Mouse (Mus musculus) embryonic facial prominence, embryonic 12.5 days (tissue): Measurements from ENCODE around the gene Oit3. TPM values are rescaled to one million over a fixed set of nuclear protein-coding genes. Genes with fewer than 3 reads are reported as not detected.
"Not testable (repeated sequence)": the region's sequence is repeated elsewhere in the genome, so short reads cannot be mapped to it uniquely, and the experiment has no call there.

Experiments used
- ATAC-seq: fragments of 200-750 bp; cut with Nextera tagmentation; 2 replicates; pipeline ENCODE4 v1.8.0; 2017; ENCODE audit not compliant: insufficient number of reproducible peaks, insufficient read depth, low FRiP score, low TSS enrichment
- H3K27ac ChIP-seq: fragments of 300-500 bp; sonication (generic); 2 replicates; pipeline ENCODE4 v1.5.1; 2016; ENCODE audit warnings: mild to moderate bottlenecking
- H3K27me3 ChIP-seq: fragments of 300-500 bp; sonication (generic); 2 replicates; pipeline ENCODE4 v1.6.1; 2016; ENCODE audit warnings: mild to moderate bottlenecking, moderate library complexity
- H3K36me3 ChIP-seq: fragments of 300-500 bp; sonication (generic); 2 replicates; pipeline ENCODE4 v1.6.1; 2016; ENCODE audit warnings: mild to moderate bottlenecking
- H3K4me1 ChIP-seq: fragments of 300-500 bp; sonication (generic); 2 replicates; pipeline ENCODE4 v1.6.1; 2016
- H3K4me2 ChIP-seq: fragments of 300-500 bp; sonication (generic); replicated peaks from 2 replicates; pipeline ENCODE4 v1.6.1; 2016; ENCODE audit warnings: mild to moderate bottlenecking, moderate library complexity
- H3K4me3 ChIP-seq: fragments of 300-500 bp; sonication (generic); 2 replicates; pipeline ENCODE4 v1.5.1; 2016; ENCODE audit warnings: mild to moderate bottlenecking
- H3K9ac ChIP-seq: fragments of 300-500 bp; sonication (generic); 2 replicates; pipeline ENCODE4 v1.6.1; 2016; ENCODE audit warnings: mild to moderate bottlenecking, moderate library complexity
- H3K9me3 ChIP-seq: fragments of 300-500 bp; sonication (generic); 2 replicates; pipeline ENCODE4 v1.6.1; 2016; ENCODE audit warnings: mild to moderate bottlenecking, moderate library complexity
- WGBS: fragments of 180-500 bp; shearing (Covaris S2); methylation state at CpG from one replicate; pipeline ENCODE4 v1.1.7; 2016; 5-methylcytosine and 5-hydroxymethylcytosine counted together
- polyA plus RNA-seq: library from polyadenylated mRNA; unstranded; fragments of >200 nt; fragmentation: Nextera tagmentation; extraction: Ambion mirVana; gene quantifications from 2 replicates; pipeline ENCODE4 v1.2.1, GENCODE M21; 2016

The Oit3 gene
- polyA plus RNA-seq, 1 experiment from 2014 or later: 0.69 TPM

DNA sequence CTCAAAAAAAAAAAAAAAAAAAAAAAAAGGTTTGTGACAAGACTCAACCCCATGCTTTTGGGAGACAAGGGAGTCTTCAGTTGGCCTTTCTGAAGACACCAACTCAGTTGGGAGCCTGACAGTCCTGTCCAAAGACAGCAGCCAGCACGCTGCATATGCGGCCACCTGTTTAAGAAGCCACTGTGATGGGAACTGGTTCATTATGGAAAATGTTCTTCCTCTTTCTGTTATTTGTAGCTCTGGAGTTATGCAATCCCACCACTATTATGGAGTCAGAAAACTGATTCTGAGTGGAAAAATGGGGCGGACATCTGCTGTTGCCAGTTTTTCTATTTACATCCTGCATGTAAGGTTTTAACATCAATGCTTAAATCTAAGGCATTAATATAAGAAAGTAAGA lies 51.9 kb downstream of the Oit3 start:
- ATAC-seq: no peak
- Histone ChIP-seq H3K36me3 (no peaks in the 10 kb centered on the region), H3K27ac (no peak overlapping the region), H3K4me1 (no peaks in the 10 kb centered on the region), H3K9me3 (0 out of 2 replicates have a peak, but pooled peaks cover 12% of the 10 kb centered on the region), H3K27me3 (no peaks in the 10 kb centered on the region), H3K4me3 (no peak overlapping the region), H3K4me2 (no peak overlapping the region), H3K9ac (no peak overlapping the region)
- WGBS: 95% methylated on average over 3 of the region's 3 CpGs

DNA sequence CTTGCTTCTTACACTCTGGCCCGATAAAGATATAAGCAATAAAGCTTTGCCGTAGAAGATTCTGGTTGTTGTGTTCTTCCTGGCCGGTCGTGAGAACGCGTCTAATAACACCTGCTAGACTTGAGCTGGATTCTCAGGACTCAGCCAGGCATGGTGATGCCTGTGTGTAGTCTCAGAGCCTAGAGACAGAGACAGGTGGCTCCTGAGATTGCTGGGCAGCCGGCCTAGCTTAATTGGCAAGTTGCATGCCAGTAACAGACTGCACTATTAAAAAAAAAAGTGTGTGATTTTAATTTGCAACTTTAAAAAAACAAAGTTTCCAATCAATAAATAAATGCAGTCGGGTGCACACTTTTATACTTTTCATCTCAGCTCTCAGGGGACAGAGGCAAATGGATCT lies 54.6 kb downstream of the Oit3 start:
- H3K36me3 ChIP-seq: no peaks in the 10 kb centered on the region
- ATAC-seq: no peak
- H3K4me3 ChIP-seq: no peak overlapping the region
- no peaks in the 10 kb centered on the region for H3K4me1 ChIP-seq
- H3K27me3 ChIP-seq: no peaks in the 10 kb centered on the region
- no peak overlapping the region for H3K27ac ChIP-seq
- WGBS: 89% methylated on average over 8 of the region's 8 CpGs
- H3K9ac ChIP-seq: no peak overlapping the region
- no peak overlapping the region for H3K4me2 ChIP-seq
- 0 out of 2 replicates have a peak, but pooled peaks cover 12% of the 10 kb centered on the region for H3K9me3 ChIP-seq

DNA sequence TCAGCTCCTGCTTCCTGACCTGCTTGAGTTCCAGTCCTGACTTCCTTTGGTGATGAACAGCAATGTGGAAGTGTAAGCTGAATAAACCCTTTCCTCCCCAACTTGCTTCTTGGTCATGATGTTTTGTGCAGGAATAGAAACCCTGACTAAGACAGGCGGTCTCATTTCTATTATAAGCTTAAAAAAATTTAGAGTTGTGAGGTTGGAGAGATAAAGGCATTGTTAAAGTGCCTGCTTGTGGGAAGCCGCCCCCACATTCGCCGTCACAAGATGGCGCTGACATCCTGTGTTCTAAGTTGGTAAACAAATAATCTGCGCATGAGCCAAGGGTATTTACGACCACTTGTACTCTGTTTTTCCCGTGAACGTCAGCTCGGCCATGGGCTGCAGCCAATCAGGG lies 60.0 kb downstream of the Oit3 start:
- ATAC-seq, H3K4me1 ChIP-seq, H3K9me3 ChIP-seq, H3K27ac ChIP-seq, H3K9ac ChIP-seq, H3K4me2 ChIP-seq, H3K4me3 ChIP-seq, H3K27me3 ChIP-seq, H3K36me3 ChIP-seq: not testable (repeated sequence)
- 82% methylated on average over 7 of the region's 10 CpGs for WGBS

DNA sequence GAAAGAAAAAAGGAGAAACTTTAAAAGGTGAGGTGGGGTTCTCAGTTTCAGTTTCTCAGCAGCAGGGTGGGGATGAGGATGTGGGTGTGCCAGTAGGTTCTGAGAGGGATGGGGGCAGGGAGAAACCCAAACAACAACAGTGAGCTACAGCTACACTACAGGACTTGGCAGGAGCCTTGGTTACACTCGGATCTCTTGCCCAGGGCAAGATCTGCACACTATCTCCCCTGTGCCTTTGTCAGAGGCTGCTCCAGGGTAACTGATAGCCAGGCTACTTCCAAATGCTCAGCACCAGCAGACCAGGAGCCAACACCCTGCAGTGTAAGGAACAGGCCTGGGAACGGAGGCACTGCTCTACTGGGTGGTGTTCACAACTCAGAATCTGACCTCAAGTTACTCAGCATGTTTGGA lies 61.2 kb downstream of the Oit3 start:
- ATAC-seq: 0 out of 2 replicates have a peak, but pooled peaks have one; percentile 56
- H3K9ac ChIP-seq: no peak overlapping the region
- H3K4me2 ChIP-seq: no peak overlapping the region
- H3K9me3 ChIP-seq: 0 out of 2 replicates have a peak, but pooled peaks cover 3% of the 10 kb centered on the region
- H3K27ac ChIP-seq: no peak overlapping the region
- no peak overlapping the region for H3K4me3 ChIP-seq
- no peaks in the 10 kb centered on the region for H3K4me1 ChIP-seq
- H3K27me3 ChIP-seq: no peaks in the 10 kb centered on the region
- 0 out of 2 replicates have a peak, but pooled peaks cover 5% of the 10 kb centered on the region for H3K36me3 ChIP-seq
- WGBS: 53% methylated on average over 2 of the region's 2 CpGs

DNA sequence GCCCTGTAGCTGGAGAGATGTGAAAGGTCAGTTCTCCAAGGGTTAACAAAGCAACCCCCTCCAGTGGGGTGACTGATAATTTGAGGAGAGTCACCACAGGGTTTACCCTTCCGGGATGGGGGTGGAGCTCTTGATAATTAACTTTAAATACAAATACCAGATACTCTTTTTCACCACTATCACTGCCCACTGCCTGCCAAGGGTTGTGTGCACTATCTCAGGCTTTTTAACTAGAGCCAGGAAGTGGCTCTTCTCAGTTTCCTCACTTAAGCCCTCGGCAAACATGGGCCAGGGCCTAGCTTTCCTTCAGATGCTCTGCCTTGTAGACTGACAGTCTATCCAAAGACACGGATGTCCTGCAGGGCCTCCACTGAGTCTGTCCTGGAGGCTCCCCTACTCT lies 61.7 kb downstream of the Oit3 start:
- Histone ChIP-seq H3K27ac (no peak overlapping the region), H3K36me3 (0 out of 2 replicates have a peak, but pooled peaks cover 5% of the 10 kb centered on the region), H3K4me2 (no peak overlapping the region), H3K4me3 (no peak overlapping the region), H3K9ac (no peak overlapping the region), H3K4me1 (no peaks in the 10 kb centered on the region), H3K9me3 (0 out of 2 replicates have a peak, but pooled peaks cover 3% of the 10 kb centered on the region), H3K27me3 (no peaks in the 10 kb centered on the region)
- WGBS: 25% methylated on average over 3 of the region's 3 CpGs
- no peak for ATAC-seq

DNA sequence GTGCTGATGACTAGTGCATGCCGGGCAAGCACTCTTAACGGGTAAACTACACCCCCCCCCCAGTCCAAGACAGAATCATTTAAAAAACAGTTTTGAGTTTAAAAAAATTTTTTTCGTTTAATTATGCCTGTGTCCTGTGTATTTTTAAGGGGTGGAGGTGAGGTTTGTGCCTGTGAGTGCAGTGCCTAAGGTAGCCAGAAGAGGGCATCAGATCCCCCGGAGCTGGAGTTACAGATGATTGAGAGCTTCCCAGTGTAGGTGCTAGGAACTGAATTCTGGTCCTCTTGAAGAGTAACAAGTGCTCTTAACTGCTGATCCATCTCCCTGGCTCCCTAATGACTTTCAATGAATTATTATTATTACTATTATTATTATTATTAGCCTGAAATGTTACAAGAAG lies 62.9 kb downstream of the Oit3 start:
- H3K9me3 ChIP-seq: 0 out of 2 replicates have a peak, but pooled peaks cover 3% of the 10 kb centered on the region
- no peaks in the 10 kb centered on the region for H3K4me1 ChIP-seq
- no peak overlapping the region for H3K9ac ChIP-seq
- no peak overlapping the region for H3K4me3 ChIP-seq
- H3K4me2 ChIP-seq: no peak overlapping the region
- no peak for ATAC-seq
- H3K27me3 ChIP-seq: no peaks in the 10 kb centered on the region
- no peak overlapping the region for H3K27ac ChIP-seq
- WGBS: 88% methylated on average over 4 of the region's 4 CpGs
- peaks cover 15% of the 10 kb centered on the region for H3K36me3 ChIP-seq

DNA sequence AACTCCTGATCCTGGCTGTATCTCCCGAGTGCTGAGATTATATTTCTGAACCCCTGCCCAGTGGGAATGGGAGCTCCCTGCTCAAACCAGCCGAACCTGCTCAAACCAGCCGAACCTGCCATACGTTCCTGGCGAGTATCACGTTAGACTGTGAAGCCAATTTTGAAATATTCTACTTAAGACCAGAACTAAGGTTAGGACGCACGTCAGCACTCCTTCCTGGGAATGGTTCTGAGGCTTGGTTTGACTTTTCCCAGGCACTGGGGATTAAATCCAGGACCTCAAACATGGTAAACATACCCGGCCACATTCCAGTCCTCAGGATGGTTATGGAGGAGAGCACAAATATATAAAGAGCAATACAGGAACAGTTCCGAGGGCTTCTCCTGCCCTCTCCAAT lies 63.7 kb downstream of the Oit3 start:
- Histone ChIP-seq H3K4me1 (no peaks in the 10 kb centered on the region), H3K36me3 (peaks cover 21% of the 10 kb centered on the region), H3K4me3 (no peak overlapping the region), H3K9me3 (0 out of 2 replicates have a peak, but pooled peaks cover 3% of the 10 kb centered on the region), H3K4me2 (no peak overlapping the region), H3K27me3 (no peaks in the 10 kb centered on the region), H3K9ac (no peak overlapping the region), H3K27ac (no peak overlapping the region)
- ATAC-seq: no peak
- WGBS: 81% methylated on average over 10 of the region's 10 CpGs

Other genes with a start within 250 kb of the Oit3 start
- gene Sept10, start 219.9 kb downstream of the Oit3 start, polyA plus RNA-seq: 32.1 and 36.8 TPM in 2 replicates
- 15.1 and 16.6 TPM in 2 replicates for gene Sowahc, start 219.8 kb downstream of the Oit3 start, polyA plus RNA-seq
- 61.2 and 62.5 TPM in 2 replicates for gene P4ha1, start 118.5 kb downstream of the Oit3 start, polyA plus RNA-seq
- gene Gm10273, start 46.1 kb downstream of the Oit3 start, polyA plus RNA-seq: 4.1 and 4.3 TPM in 2 replicates
- gene Pla2g12b, start 38.1 kb downstream of the Oit3 start, polyA plus RNA-seq: not detected in 2 replicates
- not detected in 2 replicates for gene Gm10322, start 174.3 kb upstream of the Oit3 start, polyA plus RNA-seq
- gene Mcu, start 174.9 kb upstream of the Oit3 start, polyA plus RNA-seq: 30.9 and 32.8 TPM in 2 replicates